Mouse (Mus musculus): ENCODE measurements around the gene Smyd4.

Smyd4 gene

DNA sequence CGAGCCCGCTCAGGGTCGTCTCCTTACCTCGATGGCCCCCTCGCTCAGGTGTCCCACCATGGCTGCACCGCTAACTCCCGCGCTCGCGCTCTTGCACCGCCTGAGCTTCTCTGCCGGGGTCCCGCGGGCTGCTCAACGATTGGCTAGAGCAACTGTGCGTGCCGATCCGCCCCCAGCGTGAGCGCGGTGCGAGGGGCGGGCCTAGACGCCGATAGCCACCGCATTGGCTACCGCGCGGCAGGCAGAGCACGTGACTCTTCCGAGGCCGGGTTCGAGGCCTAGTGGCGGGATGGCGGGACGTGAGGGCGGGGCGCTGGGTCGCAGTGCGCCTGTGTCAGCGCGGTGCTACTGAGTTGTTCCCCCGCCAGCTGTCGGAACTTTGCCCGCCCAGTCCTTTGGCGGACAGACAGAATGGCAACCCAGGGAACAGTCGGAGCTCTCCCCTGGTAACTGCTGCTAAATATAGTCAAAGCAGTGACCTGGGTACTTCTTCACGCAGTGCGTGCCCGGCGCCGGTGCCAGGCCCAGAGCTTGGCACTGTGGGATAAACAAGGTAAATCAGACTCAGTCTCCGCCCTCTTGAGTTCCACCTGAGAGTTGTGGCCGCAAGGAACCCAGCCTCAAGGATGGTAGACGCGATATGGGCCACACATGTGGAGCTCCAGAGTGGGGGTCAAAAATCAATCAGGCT lies at the start of gene Smyd4, which contains the start of gene Rpa1:
Gene Smyd4 (plus strand): TSS at position 235 of the 691 bp plus-strand sequence.
Gene Rpa1 (minus strand): TSS at position 126 of the 691 bp plus-strand sequence.
- DNase-seq (ENCODE audit: low spot score): peak; percentile 94

DNA sequence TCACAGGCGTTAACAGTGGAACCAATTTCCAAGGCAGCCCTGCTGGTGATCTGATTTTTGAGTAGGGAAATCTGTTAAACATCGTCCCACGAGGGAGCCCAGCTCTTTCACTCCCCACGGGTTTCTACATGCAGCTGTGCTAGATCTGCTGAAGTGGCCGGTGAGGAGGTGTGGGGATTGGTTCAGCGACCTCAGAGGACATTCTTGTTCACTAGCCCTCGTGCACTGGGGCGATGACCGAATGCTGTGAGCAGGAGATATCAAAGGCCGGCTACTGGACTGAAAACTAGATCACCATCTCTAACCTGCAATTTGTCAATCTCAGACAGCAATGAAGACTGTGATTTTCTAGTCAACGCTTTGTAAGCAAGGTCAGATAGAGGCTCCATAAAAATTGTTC lies 49.7 kb upstream of the Smyd4 start:
- no peak for DNase-seq (ENCODE audit: low spot score)

DNA sequence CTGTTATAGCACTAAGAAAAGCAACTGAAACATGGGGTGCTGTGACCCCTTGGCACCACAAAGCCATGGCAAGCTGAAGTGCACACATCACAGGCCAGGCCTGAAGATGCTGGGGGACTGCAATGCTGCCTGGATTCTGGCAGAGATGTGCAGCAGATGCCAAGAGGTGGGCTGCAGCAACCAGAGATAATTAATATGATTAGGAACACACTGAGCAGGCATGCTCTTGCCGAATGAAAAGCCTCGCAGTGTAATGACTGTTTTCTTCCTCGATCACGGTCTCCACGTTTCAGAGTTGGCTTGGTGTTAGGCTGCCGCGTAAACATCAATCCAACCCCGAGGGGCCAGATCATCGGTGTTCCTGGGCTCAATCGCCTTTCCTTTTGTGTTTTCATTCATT lies 48.4 kb upstream of the Smyd4 start:
- DNase-seq (ENCODE audit: low spot score): no peak

DNA sequence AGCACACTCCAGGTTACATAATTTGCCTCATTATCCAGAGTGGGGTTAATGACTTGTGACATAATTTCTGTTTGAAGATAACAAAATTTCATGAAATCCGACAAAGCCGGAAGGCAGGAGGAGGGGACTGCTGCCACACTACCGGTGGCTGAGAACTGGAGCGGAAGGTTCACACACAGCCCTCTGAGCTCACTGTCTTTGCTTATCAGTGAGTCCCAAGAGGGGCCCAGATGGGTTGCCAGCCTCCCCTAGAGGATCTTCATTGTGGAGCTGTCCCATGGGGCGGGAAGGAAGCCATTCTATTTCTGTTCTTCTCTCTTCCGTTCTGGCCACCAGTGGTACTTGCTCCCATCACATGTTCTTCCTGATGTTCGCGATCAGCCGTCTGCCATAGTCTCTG lies 47.3 kb upstream of the Smyd4 start:
- DNase-seq (ENCODE audit: low spot score): no peak

GRCm38 (mm10) chr11:75304797-75305196 lies 43.4 kb upstream of the Smyd4 start:
- no peak for DNase-seq (ENCODE audit: low spot score)

GRCm38 (mm10) chr11:75308650-75309049 lies 39.6 kb upstream of the Smyd4 start:
- no peak for DNase-seq (ENCODE audit: low spot score)

DNA sequence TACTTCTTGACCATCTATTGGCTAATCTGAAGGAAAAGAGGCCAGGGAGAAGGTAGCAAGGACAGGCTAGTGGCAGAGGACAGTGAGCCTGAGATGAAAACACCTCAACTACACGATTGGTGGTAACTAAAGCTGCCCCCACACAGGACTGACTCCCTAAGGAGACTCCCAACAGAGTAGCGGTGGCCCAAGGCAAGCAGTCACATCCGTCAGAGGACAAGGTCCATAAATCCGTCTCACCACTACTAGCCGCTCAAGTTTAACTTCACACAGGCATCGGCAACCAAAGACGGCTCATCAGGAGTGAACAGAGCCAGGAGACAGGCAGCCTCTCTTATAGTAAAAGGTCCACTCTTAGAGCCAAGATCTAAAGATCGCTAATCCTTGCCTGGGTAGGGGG lies 37.4 kb upstream of the Smyd4 start:
- DNase-seq (ENCODE audit: low spot score): no peak

DNA sequence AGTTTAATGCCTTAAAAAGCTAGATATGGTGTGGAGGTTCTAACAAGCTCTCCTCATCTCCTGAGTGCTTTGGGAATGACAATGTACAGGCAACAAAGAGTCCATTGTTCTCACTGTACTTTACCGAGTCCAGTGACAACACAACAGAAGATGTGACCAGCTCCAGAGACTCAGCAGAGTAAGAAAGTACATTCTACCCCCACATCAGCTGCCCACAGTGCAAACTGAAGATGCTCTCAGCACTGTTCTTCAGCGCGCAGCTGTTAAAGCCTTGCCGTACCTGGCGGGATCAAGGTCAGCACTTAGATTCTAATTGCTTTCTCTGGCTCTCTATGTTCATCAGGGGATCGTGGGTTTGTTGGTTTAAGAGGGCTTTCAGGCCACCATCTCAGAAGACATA lies 36.5 kb upstream of the Smyd4 start:
- no peak for DNase-seq (ENCODE audit: low spot score)

DNA sequence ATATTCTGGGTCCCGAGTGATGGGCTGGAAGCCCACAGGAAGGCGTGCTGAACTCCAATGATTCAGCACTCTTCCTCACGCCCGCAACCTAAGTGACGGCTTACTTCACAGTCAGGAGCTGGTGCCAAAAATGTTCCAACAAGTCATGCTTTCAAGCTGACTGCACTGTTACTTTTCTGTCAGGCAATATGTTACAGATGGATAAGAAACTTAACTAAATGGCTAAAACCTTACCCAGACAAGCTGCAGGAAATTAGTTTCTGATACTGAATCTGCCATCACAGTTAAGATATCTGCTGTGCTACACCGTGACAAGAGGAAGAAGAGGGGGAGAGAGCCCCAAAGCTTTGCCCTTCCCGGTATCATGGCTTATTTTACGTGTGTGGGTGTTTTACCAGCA lies 34.4 kb upstream of the Smyd4 start:
- no peak for DNase-seq (ENCODE audit: low spot score)

DNA sequence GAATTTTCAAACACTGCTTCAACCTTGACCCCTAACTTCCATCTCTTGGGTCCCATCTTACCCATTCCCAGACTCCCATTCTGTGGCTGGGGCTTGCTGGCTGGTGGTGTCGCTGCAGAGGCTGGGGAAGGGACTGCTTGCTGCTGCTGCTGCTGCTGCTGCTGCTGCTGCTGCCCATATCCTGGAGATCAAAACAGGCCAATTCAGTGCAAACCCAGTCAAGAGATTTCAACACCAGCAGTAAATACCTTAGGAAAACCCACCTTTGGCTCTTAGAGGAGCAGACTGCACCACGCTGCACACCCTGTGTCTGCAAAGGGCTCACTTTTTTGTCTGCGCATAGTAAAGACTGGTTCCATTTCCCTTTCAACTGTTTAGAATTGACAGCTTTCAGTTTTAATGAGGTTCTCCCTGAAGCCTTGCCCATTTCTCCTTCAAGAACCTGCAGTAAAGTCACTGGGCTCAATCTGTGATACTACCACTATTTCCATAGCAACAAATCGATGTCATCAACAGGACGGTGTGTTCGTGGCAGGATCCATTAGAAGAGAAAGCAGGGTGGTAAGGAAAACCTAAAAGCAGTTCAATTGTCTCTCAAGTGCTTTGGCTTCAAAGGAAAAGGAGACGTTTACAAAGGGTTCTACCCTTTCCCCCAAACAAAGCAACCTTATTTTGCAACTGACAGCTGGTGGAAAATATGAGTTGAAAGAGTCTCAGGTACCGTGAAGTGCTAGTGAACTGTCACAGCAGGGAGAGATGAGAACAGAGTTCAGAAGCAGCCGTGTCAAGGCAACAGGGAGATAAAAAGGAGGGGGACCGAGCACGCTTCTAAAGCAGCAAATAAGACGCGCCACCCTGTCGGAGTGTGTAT lies 29.6 kb upstream of the Smyd4 start:
- no peak for DNase-seq (ENCODE audit: low spot score)

GRCm38 (mm10) chr11:75319246-75319645 lies 29.0 kb upstream of the Smyd4 start:
- no peak for DNase-seq (ENCODE audit: low spot score)

DNA sequence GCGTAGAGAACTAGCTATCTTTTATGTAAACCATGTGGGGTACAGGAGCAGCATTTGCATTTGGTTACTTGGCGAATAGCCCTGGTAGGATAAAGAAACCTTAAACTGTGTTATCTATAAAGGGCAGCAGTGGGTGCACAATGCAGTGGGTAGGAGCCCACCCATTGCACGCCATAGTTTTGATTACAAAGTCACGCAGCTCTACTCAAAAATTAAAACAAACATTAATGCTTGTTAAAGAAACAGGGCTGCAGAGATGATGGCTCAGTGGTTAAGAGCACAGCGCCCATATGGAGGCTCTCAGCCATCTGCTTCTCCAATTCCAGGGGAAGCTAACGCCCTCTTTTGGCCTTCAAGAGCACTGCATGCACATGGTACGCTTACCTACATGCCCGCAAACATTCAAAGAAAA lies 24.9 kb upstream of the Smyd4 start:
- no peak for DNase-seq (ENCODE audit: low spot score)

- DNase-seq (ENCODE audit: low spot score): no peak
These were observed 23.8 kb upstream of the Smyd4 start for GRCm38 (mm10) chr11:75324433-75324832.

- no peak for DNase-seq (ENCODE audit: low spot score)
These were observed 22.9 kb upstream of the Smyd4 start for GRCm38 (mm10) chr11:75325116-75325968.

DNA sequence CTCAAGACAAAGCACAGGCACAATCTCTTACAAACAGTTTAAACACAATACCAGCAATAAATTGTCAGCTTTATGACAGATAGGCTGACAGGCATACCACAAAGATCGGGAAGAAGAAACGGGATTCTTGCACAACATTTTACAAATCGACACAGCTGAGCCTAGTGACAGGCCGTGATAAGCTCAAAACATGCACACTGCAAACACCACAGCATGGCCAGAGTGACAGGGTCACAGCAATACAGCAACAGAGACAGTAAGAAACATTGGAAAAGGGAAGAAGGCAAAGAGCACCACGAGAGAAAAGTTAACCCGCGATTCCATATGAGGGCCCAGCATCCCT lies 22.3 kb upstream of the Smyd4 start:
- no peak for DNase-seq (ENCODE audit: low spot score)

DNA sequence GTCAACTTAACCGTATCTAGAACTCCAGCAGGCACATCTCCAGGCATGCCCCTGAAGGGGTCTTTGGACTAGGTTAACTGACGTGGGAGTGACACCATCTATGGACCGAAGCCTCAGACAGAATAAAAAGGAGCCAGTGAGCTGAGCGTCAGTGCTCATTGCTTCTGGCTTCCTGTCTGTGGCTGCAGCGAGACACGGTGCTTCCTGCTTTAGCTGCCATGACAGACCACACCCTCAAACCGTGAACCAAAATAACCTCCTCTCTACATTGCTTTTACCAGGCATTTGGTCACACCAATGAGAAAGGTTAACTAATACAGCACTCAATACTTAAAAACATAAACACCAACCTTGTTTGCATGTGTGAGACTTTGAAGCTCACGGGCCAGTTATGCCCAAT lies 11.6 kb upstream of the Smyd4 start:
- no peak for DNase-seq (ENCODE audit: low spot score)

- DNase-seq (ENCODE audit: low spot score): no peak
These were observed 11.0 kb upstream of the Smyd4 start for GRCm38 (mm10) chr11:75337246-75337645.

DNA sequence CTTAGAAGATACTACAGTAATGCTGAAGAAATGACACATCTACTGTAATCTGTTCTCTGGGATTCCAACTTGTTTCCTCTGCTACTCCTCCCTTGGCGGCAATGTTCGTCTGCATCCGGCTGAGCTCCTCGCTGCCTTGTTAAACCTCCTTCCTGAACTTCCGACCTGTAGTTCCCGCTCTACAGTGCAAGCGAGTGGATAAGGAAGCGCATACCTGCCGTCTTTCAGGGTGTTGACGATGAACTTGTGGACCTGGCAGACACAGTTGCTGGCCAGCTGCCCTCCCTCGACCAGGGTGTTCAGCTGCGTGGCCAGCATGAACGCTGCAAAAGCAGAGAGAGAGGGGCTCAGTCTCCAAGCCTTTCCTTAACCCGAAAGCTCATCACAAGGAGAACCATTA lies 8.2 kb upstream of the Smyd4 start:
- DNase-seq (ENCODE audit: low spot score): no peak

DNA sequence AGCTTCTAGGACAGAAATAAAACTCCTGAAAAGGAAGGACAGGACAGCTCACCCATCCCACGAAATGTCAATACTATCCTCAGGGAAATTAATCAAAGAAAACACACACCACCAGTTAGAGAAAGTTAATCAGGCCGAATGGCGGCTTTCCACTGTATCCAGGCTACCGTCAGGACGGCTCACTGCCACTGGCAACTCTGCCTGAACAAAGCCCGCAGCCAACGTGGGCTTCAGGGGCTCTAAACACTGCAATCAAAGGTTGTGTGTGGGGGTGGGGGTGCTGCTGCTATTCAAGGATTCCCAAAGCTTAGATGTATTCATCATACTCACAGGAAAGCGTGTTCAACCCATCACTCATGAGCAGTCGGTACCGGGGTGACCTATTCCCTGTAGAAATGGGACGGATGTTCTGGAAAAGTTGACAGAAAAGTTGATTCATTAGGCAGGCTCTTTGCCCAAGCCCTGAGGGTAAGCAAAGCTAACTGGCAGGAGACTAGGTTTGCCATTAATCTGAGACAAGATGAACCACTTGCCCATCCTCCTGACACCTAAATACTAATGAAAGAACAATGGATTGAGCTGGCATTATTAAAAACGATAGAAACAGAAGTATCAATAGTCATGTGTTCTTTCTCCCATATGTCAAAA lies 7.4 kb upstream of the Smyd4 start:
- DNase-seq (ENCODE audit: low spot score): no peak

DNA sequence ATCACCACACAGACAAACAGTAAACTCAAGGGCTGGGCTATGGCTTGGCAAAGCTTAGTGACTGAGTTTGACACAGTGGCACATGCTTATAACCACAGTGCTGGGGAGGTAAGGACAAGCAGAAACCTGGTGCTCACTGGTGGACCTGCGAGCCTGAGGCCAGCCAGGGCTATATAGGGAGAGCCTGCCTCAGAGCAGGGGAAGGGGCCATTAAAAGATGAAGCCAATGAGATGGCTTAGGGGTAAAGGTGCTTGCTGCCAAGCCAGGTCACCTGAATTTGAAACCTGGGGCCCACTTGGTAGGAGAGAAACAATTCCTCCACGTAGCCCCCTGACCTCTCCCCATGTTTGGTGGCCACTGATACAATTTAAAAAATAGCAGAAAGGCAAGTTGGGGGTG lies 5.1 kb upstream of the Smyd4 start:
- DNase-seq (ENCODE audit: low spot score): no peak

DNA sequence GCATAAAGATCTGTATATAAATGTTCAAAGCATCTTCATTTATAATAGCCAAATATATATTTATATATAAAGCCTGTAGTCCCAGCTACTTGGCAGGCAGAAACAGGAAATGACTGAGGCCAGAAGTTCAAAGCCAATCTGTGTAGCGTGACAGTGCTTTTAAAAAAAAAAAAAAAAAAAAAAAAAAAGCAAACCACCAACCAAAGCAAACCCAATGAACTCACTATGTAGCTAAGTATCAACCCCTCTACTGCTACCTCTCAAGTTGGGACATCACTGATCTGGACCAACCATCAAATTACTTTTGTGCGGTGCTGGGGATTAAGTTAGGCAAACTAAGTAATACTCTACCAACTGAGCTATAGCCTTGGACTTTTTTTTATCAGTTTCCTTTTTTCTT lies 4.1 kb upstream of the Smyd4 start:
- DNase-seq (ENCODE audit: low spot score): no peak

DNA sequence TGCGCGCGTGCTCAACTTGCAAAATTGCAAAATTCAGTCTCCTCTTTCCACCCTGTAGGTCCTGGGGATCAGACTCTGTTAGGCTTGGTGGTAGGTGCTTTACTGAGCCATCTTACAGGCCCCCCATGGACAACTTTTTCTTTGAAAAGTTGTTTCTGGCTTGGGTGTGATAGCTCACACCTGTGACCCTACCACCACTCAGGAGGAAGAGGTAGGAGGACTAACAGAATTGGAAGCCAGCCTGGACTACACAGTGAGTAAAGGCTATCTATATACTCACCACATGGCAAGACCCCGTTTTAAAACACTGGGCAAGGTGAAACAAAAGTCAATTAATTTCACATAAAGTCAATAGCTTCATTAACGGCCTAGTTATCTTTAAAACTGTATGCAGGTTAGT lies 3.5 kb upstream of the Smyd4 start:
- DNase-seq (ENCODE audit: low spot score): no peak
